Mouse (Mus musculus): ENCODE measurements around the gene Gsdma2.
A peak's percentile ranks its signal among the peaks of the same experiment; 100 is the strongest.
"Not testable (repeated sequence)": the region's sequence is repeated elsewhere in the genome, so short reads cannot be mapped to it uniquely, and the experiment has no call there.

The Gsdma2 gene

GRCm38 (mm10) chr11:98646459-98646858 is at the start of gene Gsdma2:
TSS of gene Gsdma2 (plus strand) at chr11:98646759.
- no peak for DNase-seq (ENCODE audit: low spot score in 2 of 2)

GRCm38 (mm10) chr11:98597363-98597762 is 49.2 kb upstream of the Gsdma2 start:
- no peak for DNase-seq (ENCODE audit: low spot score in 2 of 2)

DNA sequence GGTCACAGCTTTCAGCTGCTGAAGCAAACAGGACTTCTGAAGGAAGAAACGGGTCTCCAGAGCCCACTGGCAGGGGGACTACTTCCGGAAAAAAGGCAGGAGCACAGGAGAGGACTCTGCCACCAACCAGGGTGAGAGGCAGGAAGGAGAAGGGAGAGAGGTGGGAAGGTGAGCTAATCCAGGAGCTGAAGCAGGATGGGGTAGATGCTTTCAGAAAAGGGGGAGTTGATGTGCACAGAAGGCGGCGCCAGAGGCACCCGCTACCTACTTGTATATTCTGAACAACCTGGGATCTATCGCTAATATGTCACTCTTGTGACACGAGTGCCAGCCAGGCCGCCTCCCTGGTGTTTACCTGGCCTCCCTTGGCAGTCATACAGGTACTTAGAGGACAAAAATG is 48.6 kb upstream of the Gsdma2 start, which contains the start of gene Lrrc3c:
TSS of gene Lrrc3c (plus strand) at position 301 of the 400 bp plus-strand sequence.
- DNase-seq (ENCODE audit: low spot score in 2 of 2): no peak

DNA sequence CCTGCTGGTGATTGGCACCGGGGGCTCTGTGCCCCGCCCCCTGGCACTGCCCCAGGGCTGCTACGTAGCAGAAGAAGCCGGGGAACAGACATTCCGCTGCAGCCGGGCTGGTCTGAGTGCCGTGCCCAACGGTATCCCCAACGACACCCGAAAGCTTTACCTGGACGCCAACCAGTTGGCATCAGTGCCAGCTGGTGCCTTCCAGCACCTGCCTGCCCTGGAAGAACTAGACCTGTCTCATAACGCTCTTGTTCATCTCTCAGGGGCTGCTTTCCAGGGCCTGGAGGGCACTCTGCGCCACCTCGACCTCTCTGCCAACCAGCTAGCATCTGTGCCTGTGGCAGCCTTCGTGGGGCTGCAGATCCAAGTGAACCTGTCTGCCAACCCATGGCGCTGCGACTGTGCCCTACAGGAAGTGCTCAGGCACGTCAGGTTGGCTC is 47.7 kb upstream of the Gsdma2 start:
- no peak for DNase-seq (ENCODE audit: low spot score in 2 of 2)

- no peak for DNase-seq (ENCODE audit: low spot score in 2 of 2)
These were observed 47.3 kb upstream of the Gsdma2 start for GRCm38 (mm10) chr11:98599291-98599690.

GRCm38 (mm10) chr11:98602090-98602690 is 44.4 kb upstream of the Gsdma2 start:
- DNase-seq (ENCODE audit: low spot score in 2 of 2): no peak

DNA sequence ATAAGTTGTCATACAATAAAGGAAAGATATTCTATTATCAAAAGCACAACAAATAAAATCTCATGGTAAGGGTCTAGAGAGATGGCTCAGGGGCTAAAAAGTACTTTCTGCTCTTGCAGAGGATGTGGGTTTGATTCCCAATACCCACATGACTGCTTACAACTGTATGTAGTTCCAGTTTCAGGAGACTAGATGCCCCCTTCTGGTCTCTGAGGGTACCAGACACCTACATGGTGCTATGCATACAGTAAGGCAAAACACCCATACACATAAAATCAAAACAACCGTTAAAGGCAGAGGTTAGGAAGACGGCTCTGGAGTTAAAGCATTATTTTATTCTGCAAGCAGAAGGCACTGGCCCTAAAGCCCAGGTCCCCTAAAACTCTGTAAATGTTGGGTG is 42.6 kb upstream of the Gsdma2 start:
- DNase-seq (ENCODE audit: low spot score in 2 of 2): no peak

- DNase-seq (ENCODE audit: low spot score in 2 of 2): not testable (repeated sequence)
These were observed 41.6 kb upstream of the Gsdma2 start for GRCm38 (mm10) chr11:98604911-98605310.

- DNase-seq (ENCODE audit: low spot score in 2 of 2): no peak
These were observed 39.8 kb upstream of the Gsdma2 start for GRCm38 (mm10) chr11:98606763-98607162.

- no peak for DNase-seq (ENCODE audit: low spot score in 2 of 2)
These were observed 25.8 kb upstream of the Gsdma2 start for GRCm38 (mm10) chr11:98620791-98621190.

DNA sequence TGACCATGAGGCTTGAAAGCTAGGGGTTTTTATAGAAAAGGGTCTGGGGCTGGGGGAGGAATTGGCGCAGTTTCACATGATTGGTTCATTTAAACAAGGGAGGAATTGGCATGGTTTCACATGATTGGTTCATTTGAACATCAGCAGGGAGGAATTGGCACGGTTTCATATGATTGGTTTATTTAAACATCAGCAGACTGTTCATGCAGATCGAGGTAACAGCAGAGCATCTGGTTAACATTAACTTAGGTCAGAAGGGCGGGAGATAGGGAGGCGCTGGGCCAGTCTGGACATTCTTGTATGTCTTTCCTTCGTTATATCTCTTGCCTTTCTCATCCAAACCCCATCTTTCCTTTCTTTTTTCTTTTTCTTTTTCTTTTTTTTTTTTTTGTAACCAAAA is 22.6 kb upstream of the Gsdma2 start:
- not testable (repeated sequence) for DNase-seq (ENCODE audit: low spot score in 2 of 2)

DNA sequence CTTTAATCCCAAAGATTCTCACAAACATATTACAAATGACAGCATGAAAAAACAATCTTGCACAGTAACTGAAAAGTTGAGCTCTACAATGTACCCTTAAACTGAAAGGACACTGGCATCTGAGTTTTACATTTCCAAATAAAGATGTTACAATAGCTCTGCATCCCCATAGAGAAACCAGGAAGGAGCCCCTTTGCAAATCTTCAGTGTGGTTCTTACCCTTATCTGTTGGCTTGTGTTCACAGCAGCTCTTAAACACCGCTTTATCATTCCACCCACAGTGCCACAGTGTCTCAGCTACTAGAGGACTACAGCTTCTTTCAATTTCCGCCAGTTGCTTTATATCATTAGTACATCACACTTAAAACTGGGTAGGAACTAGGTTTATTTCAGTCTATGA is 22.2 kb upstream of the Gsdma2 start:
- not testable (repeated sequence) for DNase-seq (ENCODE audit: low spot score in 2 of 2)

DNA sequence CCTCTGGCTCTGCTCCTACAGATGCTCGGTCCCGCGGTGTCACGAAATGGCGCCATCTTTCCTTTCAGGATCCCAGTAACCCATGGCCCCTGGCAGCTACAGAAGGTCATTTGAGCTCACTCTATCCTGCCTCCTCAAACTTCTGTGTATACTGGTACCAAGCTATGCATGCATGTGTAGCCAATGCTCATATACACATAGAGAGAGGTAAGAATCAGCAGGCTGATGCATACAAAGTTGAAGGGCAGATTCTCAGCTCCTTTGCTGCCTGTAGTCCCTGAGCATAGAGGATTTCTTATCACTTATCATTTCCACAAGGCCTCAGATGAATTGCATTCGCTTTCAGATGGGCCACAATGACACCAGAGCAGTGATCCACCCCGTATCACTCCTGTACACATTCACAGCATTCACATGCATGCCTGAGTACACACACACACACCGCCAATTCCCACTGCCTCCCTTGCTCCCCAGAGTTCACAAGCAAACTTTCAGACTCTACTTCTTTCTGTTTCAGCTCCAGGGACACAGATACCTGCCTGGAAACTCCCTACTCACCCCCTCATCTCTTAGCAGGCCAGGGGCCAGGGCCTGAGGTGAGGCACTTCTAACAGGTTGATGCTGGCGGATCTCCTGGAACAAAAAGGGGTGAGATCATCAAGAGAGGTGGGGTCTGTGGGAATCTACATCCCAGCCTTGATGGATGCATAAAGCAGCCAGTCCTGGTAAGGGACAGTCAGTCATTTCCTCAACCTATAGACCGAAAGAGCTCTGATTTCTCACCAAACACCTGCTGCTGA is 20.7 kb upstream of the Gsdma2 start, which contains the start of the genes Gm12355 and Gsdma3:
TSS of gene Gm12355 (minus strand) at position 51 of the 800 bp plus-strand sequence.
TSS of gene Gsdma3 (plus strand) at position 750 of the 800 bp plus-strand sequence.
- DNase-seq (ENCODE audit: low spot score in 2 of 2): no peak

GRCm38 (mm10) chr11:98628706-98629105 is 17.9 kb upstream of the Gsdma2 start:
- DNase-seq (ENCODE audit: low spot score in 2 of 2): no peak

DNA sequence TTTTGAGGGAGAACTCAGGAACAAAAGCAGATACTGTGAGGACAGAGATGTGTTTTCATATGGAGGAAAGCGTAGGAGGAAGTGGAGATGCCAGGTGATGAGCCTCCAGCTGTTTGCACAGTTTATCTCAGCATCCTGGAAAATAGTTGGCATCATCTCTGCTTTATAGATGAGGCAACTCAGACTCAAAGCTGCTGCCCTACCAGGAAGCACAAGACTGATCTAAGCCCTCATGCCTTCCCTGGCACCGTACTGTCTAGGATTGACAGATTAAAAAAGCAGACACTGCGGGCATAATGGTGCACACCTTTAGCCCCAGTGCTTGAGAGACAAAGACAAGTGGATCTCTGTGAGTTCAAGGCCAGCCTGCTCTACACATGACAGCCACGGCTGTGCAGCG is 15.9 kb upstream of the Gsdma2 start:
- no peak for DNase-seq (ENCODE audit: low spot score in 2 of 2)

GRCm38 (mm10) chr11:98635312-98635970 is 11.1 kb upstream of the Gsdma2 start:
- DNase-seq (ENCODE audit: low spot score in 2 of 2): not testable (repeated sequence)

DNA sequence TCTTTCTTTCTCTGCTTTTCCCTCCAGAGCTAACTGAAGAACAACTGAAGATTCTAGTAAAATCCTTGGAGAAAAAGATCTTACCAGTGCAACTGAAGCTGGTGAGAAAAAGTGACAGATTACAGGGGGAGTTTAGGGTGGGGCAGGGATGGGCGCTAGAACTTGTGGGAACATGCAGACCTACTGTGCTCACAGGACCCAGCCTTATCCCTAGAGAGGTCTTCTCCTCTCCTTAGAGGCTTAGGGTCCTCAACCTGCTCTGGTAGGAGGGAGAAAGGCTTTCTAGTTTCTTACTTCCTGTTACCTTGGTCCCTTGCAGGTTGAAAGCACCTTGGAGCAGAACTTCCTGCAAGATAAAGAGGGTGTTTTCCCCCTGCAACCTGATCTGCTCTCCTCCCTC is 9.1 kb upstream of the Gsdma2 start:
- no peak for DNase-seq (ENCODE audit: low spot score in 2 of 2)

DNA sequence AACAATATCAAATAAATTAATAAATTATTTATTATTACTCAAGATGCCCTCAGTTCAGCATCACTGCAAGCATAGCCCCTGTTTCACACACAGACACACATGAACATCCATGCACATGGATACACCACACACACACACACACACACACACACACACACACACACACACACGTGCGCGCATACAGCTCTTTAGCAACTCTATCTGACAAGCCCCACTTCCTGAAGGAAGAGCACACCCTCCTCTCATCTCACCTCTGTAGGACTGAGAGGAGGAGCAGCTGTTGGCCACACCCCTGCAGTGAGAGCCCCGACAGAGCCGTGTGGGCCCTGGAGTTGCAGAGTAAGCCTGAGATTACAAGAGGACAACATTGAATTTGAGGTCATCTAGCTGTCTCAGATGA is 6.5 kb upstream of the Gsdma2 start:
- DNase-seq (ENCODE audit: low spot score in 2 of 2): no peak

- DNase-seq (ENCODE audit: low spot score in 2 of 2): no peak
These were observed 1.8 kb upstream of the Gsdma2 start for GRCm38 (mm10) chr11:98644757-98645156.

- DNase-seq (ENCODE audit: low spot score in 2 of 2): no peak
These were observed 613 bp upstream of the Gsdma2 start for GRCm38 (mm10) chr11:98645946-98646345.

DNA sequence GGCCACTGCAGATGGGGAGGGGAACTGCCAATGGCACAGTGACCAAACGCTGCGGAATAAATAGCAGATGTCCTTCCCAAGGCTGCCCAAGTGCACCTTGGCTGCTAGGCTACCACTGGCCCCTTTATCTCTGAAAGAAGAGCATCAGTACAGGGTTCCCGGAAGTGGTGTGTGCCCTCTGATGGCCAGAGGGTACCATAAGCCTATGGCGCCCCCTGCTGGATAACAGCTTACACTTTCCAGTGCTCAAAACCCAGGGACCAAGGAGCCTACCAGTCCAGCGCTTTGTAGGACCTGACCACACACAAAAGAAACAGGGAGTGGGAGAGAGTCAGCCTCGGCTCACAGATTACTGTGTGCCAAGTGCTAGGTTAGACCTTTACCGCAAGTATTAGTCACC is 8.5 kb downstream of the Gsdma2 start:
- DNase-seq (ENCODE audit: low spot score in 2 of 2): peak in 1 of 2 experiments; percentile 21

DNA sequence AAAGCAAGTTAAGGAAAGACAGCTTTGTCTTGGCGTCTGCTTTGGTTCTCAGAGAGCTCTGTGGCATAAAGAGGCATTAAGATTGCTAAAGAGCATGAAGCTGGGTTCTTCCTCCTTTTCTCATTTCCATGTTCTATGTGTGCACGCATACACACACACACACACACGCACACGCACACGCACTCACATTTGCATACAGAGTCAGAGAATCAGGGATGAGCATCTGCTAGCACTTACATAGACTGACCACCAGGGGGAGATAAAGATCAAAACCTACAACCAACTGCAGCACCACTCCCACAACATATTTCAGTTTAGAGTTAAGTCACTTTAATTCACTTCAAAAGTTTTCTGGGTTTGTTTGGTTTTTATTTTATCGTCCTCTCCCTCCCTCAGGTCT is 14.0 kb downstream of the Gsdma2 start:
- DNase-seq (ENCODE audit: low spot score in 2 of 2): no peak
